Mouse (Mus musculus) thymus, adult 2 months (tissue): ENCODE measurements at regions not wholly inside any gene's neighbourhood (a gene's known extent, or its start where the extent isn't known, plus 50 kb on each side); places are given as distances from the start of the nearest gene placed in this dataset.

Experiments
- CTCF ChIP-seq: fragments of 200-500 bp; IDR thresholded peaks from 2 replicates; pipeline ENCODE4 v1.5.1; 2012; ENCODE audit warnings: mild to moderate bottlenecking, control low read depth, low read length, moderate library complexity, borderline replicate concordance; ENCODE audit not compliant: control insufficient read depth, poor library complexity, insufficient read depth; ENCODE audit errors: extremely low read depth
- POLR2A ChIP-seq: fragments of 200-500 bp; IDR thresholded peaks from 2 replicates; pipeline ENCODE4 v1.6.1; 2012; ENCODE audit warnings: mild to moderate bottlenecking, low read length, control low read depth, moderate library complexity; ENCODE audit not compliant: control insufficient read depth, poor library complexity, insufficient read depth; ENCODE audit errors: extremely low read depth

GRCm38 (mm10) chr6:51381465-51381864 is 51.0 kb upstream of the Nfe2l3 start:
- TF ChIP-seq POLR2A (no peak), CTCF (no peak)
